Mouse (Mus musculus): ENCODE measurements around the gene Iars2. TPM values are rescaled to one million over a fixed set of nuclear protein-coding genes. Genes with fewer than 3 reads are reported as not detected.

Iars2 gene
- total and polyA plus RNA-seq, 3 experiments, result 37.2 to 47.2 (median 41.9) TPM

GRCm38 (mm10) chr1:185377429-185377828, 48.2 kb upstream of the Iars2 start:
- no peak overlapping the region for H3K4me3 ChIP-seq (replicated peaks in 1 of 3; ENCODE audit: low read depth in 2 of 3, low read length in 2 of 3, poor library complexity in 1 of 3)
- H3K9me3 ChIP-seq (replicated peaks; ENCODE audit: low read length), result no peaks in the 10 kb centered on the region
- peaks cover 74 to 96% of the 10 kb centered on the region in 2 experiments for H3K36me3 ChIP-seq (replicated peaks in 1 of 2; ENCODE audit: control insufficient read depth in 1 of 2, insufficient read depth in 1 of 2, low read length in 1 of 2)
- TF ChIP-seq CHD1 (IDR thresholded peaks at IDR 0.05; ENCODE audit: low read depth, low read length) (no peak), GABPA (IDR thresholded peaks at IDR 0.05; ENCODE audit: insufficient replicate concordance, low read depth, low read length) (no peak), NELFE (IDR thresholded peaks at IDR 0.05; ENCODE audit: low read depth, low read length) (no peak), SIN3A (IDR thresholded peaks at IDR 0.05; ENCODE audit: low read length) (no peak), E2F4 (IDR thresholded peaks at IDR 0.05; ENCODE audit: insufficient replicate concordance, low read depth, low read length) (no peak), POLR2AphosphoS2 (IDR thresholded peaks at IDR 0.05; ENCODE audit: low read depth, low read length) (no peak), TCF12 (IDR thresholded peaks at IDR 0.05; ENCODE audit: low read depth, low read length) (no peak), NRF1 (IDR thresholded peaks at IDR 0.05; ENCODE audit: low read depth, low read length) (no peak), ZKSCAN1 (IDR thresholded peaks at IDR 0.05; ENCODE audit: borderline replicate concordance, low read depth, low read length) (no peak), ELF1 (IDR thresholded peaks at IDR 0.05; ENCODE audit: low read depth, low read length) (no peak), MYC (IDR thresholded peaks at IDR 0.05; ENCODE audit: low read depth, low read length) (no peak), ZMIZ1 (IDR thresholded peaks at IDR 0.05; ENCODE audit: low read depth, low read length) (no peak), UBTF (IDR thresholded peaks at IDR 0.05; ENCODE audit: low read depth, low read length) (no peak), SMC3 (IDR thresholded peaks at IDR 0.05; ENCODE audit: low read depth, low read length) (no peak), MEF2A (IDR thresholded peaks at IDR 0.05; ENCODE audit: borderline replicate concordance, low read depth, low read length) (no peak), CTCF (conservative IDR thresholded peaks at IDR 0.05 in 1 of 2, IDR thresholded peaks at IDR 0.05 in 1 of 2; ENCODE audit: low read depth in 2 of 2, low read length in 2 of 2) (no peak), MAFK (IDR thresholded peaks at IDR 0.05; ENCODE audit: insufficient replicate concordance, low read length) (no peak), KAT2A (IDR thresholded peaks at IDR 0.05; ENCODE audit: insufficient replicate concordance, low read length) (no peak), CHD2 (IDR thresholded peaks at IDR 0.05; ENCODE audit: low read length) (no peak)
- dilution Hi-C loops (cut with MboI; ENCODE audit: extremely low pct_ligation_motif_present, extremely low pct_unique_long_range_greater_than_20kb, low sequenced_read_pairs), result no loop called here
- H3K27ac ChIP-seq (ENCODE audit: insufficient read depth, low read depth), result no peak overlapping the region
- in situ Hi-C loops (cut with MboI; ENCODE audit: low pct_ligation_motif_present, low pct_unique_long_range_greater_than_20kb, low sequenced_read_pairs), result no loop called here
- no peaks in the 10 kb centered on the region for H3K27me3 ChIP-seq (replicated peaks)
- H3K4me2 ChIP-seq (ENCODE audit: insufficient read depth, low read depth, poor library complexity, severe bottlenecking), result no peak overlapping the region
- H3K4me1 ChIP-seq (ENCODE audit: control insufficient read depth in 1 of 2, insufficient read depth in 2 of 2), result peaks cover 6 to 17% of the 10 kb centered on the region in 2 experiments
- H3K79me2 ChIP-seq (replicated peaks; ENCODE audit: control insufficient read depth, extremely low read depth, insufficient read depth, poor library complexity, severe bottlenecking), result peaks cover 52% of the 10 kb centered on the region
- no peak for DNase-seq (ENCODE audit: extremely low read depth)
- H3K9ac ChIP-seq (ENCODE audit: insufficient read depth, low read depth), result no peak overlapping the region

GRCm38 (mm10) chr1:185376390-185376789, 47.2 kb upstream of the Iars2 start:
- peaks cover 57% of the 10 kb centered on the region for H3K79me2 ChIP-seq (replicated peaks; ENCODE audit: control insufficient read depth, extremely low read depth, insufficient read depth, poor library complexity, severe bottlenecking)
- H3K27me3 ChIP-seq (replicated peaks), result no peaks in the 10 kb centered on the region
- no peak overlapping the region for H3K4me2 ChIP-seq (ENCODE audit: insufficient read depth, low read depth, poor library complexity, severe bottlenecking)
- peak overlapping the region; percentile 85 for H3K27ac ChIP-seq (ENCODE audit: insufficient read depth, low read depth)
- DNase-seq (ENCODE audit: extremely low read depth), result peak; percentile 53
- dilution Hi-C loops (cut with MboI; ENCODE audit: extremely low pct_ligation_motif_present, extremely low pct_unique_long_range_greater_than_20kb, low sequenced_read_pairs) (no loop called here), in situ Hi-C loops (cut with MboI; ENCODE audit: low pct_ligation_motif_present, low pct_unique_long_range_greater_than_20kb, low sequenced_read_pairs) (no loop called here)
- no peaks in the 10 kb centered on the region for H3K9me3 ChIP-seq (replicated peaks; ENCODE audit: low read length)
- H3K4me3 ChIP-seq (replicated peaks in 1 of 3; ENCODE audit: low read depth in 2 of 3, low read length in 2 of 3, poor library complexity in 1 of 3), result no peak overlapping the region
- H3K36me3 ChIP-seq (replicated peaks in 1 of 2; ENCODE audit: control insufficient read depth in 1 of 2, insufficient read depth in 1 of 2, low read length in 1 of 2), result peaks cover 76 to 96% of the 10 kb centered on the region in 2 experiments
- no peak overlapping the region for H3K9ac ChIP-seq (ENCODE audit: insufficient read depth, low read depth)
- H3K4me1 ChIP-seq (ENCODE audit: control insufficient read depth in 1 of 2, insufficient read depth in 2 of 2), result peaks cover 6 to 17% of the 10 kb centered on the region in 2 experiments
- TF ChIP-seq POLR2AphosphoS2 (IDR thresholded peaks at IDR 0.05; ENCODE audit: low read depth, low read length) (no peak), ETS1 (conservative IDR thresholded peaks at IDR 0.05; ENCODE audit: low read depth, low read length) (peak; percentile 73), ELF1 (IDR thresholded peaks at IDR 0.05; ENCODE audit: low read depth, low read length) (no peak), BHLHE40 (IDR thresholded peaks at IDR 0.05; ENCODE audit: low read depth, low read length) (peak; percentile 30; the same call in 1 of the 2 replicates), MYC (IDR thresholded peaks at IDR 0.05; ENCODE audit: low read depth, low read length) (0 out of 2 replicates have a peak, but pooled peaks have one; percentile 25), MEF2A (IDR thresholded peaks at IDR 0.05; ENCODE audit: borderline replicate concordance, low read depth, low read length) (peak; percentile 77; the same call in 1 of the 2 replicates), POLR2A (IDR thresholded peaks at IDR 0.05; ENCODE audit: low read depth, low read length) (no peak), IRF4 (IDR thresholded peaks at IDR 0.05; ENCODE audit: low read depth, low read length) (peak; percentile 66), TCF12 (IDR thresholded peaks at IDR 0.05; ENCODE audit: low read depth, low read length) (no peak), RAD21 (IDR thresholded peaks at IDR 0.05; ENCODE audit: low read depth, low read length) (no peak), NRF1 (IDR thresholded peaks at IDR 0.05; ENCODE audit: low read depth, low read length) (no peak), SMC3 (IDR thresholded peaks at IDR 0.05; ENCODE audit: low read depth, low read length) (no peak), E2F4 (IDR thresholded peaks at IDR 0.05; ENCODE audit: insufficient replicate concordance, low read depth, low read length) (no peak), KAT2A (IDR thresholded peaks at IDR 0.05; ENCODE audit: insufficient replicate concordance, low read length) (no peak), NELFE (IDR thresholded peaks at IDR 0.05; ENCODE audit: low read depth, low read length) (no peak), SIN3A (IDR thresholded peaks at IDR 0.05; ENCODE audit: low read length) (peak; percentile 76; the same call in 1 of the 2 replicates), MAZ (IDR thresholded peaks at IDR 0.05; ENCODE audit: low read depth, low read length) (no peak), ZKSCAN1 (IDR thresholded peaks at IDR 0.05; ENCODE audit: borderline replicate concordance, low read depth, low read length) (no peak), ZC3H11A (IDR thresholded peaks at IDR 0.05; ENCODE audit: low read depth, low read length) (no peak), JUND (conservative IDR thresholded peaks at IDR 0.05; ENCODE audit: low read depth, low read length) (peak; percentile 33; the same call in 1 of the 2 replicates), GABPA (IDR thresholded peaks at IDR 0.05; ENCODE audit: insufficient replicate concordance, low read depth, low read length) (no peak), MXI1 (IDR thresholded peaks at IDR 0.05; ENCODE audit: low read depth, low read length) (peak; percentile 85), UBTF (IDR thresholded peaks at IDR 0.05; ENCODE audit: low read depth, low read length) (no peak), HCFC1 (IDR thresholded peaks at IDR 0.05; ENCODE audit: low read depth, low read length) (no peak), ZMIZ1 (IDR thresholded peaks at IDR 0.05; ENCODE audit: low read depth, low read length) (no peak), CHD2 (IDR thresholded peaks at IDR 0.05; ENCODE audit: low read length) (no peak)

All from CH12.LX (cell line).